Comparison of ENCODE assay signal across 15 mouse cellular contexts in the genomic region with DNA sequence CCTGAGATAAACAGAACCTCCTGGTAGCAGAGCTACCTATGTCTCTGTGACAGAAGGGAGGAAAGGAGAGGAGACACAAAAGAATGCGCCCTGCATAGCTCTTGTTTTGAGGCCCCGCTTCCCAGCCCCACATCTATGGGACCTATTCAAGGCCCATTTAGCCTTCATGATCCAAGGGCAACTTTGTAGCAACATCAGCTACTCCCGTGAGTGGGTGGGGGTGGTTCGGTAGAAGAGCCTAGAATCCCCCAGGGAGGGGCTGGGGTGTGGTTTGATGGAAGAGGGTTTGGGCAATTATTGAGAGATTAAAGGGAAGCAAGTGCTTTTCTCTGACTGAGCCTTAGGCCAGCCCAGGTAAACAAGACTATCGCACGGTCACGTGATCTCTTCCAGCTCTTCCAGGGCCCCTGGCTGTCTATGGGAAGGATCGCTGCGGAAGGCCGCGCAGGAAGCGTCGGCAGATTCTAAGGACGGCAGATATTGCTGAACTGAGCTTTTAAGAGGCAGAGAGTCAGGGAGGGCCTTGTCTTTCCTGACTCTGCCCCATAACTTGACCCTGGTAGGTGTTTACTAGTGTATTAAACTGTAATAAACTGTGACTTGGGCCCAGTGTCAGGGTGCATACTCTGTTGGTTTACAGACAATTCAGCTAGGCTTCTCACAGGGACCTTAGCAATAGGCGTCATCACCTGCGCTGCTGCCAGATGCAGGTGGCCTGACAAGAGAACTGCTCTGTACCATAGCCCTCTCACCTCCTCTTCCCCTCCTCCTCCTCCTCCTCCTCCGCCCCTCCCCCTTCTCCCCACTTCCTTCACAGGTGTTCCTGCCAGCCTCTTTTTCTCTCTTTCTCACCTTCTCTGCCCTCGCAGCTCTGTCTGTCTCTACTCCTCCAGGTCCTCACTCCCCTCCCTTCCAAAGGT. TPM values are rescaled to one million over a fixed set of nuclear protein-coding genes. Genes with fewer than 3 reads are reported as not detected.
DNase-seq lines count a peak whose midpoint lies in the region; ATAC-seq and TF ChIP-seq lines count a peak whose summit lies in the region.
"Had no signal": no experiment of that assay in that cellular context is flagged by ENCODE, and none has a peak within 500 bp of the region (broad histone marks: within the 10 kb centered on the region; RNA-seq: fewer than 3 reads in every experiment).

No protein-coding gene starts in this region.

- peak overlapping the region; percentile 29; the same call in 1 of the 2 replicates for H3K4me3 ChIP-seq in heart, embryonic 10.5 days
- no peak overlapping the region for H3K4me3 ChIP-seq in lung, postnatal 0 days (ENCODE audit: low read depth, low read length)
- H3K4me3 ChIP-seq: forebrain, embryonic 15.5 days; myocyte had no signal

- H3K36me3 ChIP-seq in heart, embryonic 10.5 days = no peaks in the 10 kb centered on the region
- no peaks in the 10 kb centered on the region for H3K36me3 ChIP-seq in lung, postnatal 0 days (ENCODE audit: insufficient read depth, low read length)
- H3K36me3 ChIP-seq: forebrain, embryonic 15.5 days had no signal

- no peak overlapping the region for H3K4me2 ChIP-seq in lung, postnatal 0 days (replicated peaks; ENCODE audit: low read depth, low read length)
- H3K4me2 ChIP-seq: forebrain, embryonic 15.5 days had no signal

- ATAC-seq in lung, postnatal 0 days = 0 out of 2 replicates have a peak, but pooled peaks have one; percentile 26
- ATAC-seq: forebrain, embryonic 15.5 days had no signal

- no peak for DNase-seq in heart, embryonic 10.5 days (ENCODE audit: low spot score)
- no peak for DNase-seq in heart, adult 9 months (ENCODE audit: low spot score in 2 of 2)
- DNase-seq in lung, postnatal 0 days (ENCODE audit: low spot score) = no peak
- DNase-seq in lung, adult 18-20 months = no peak
- peak; percentile 79 for DNase-seq in testis, postnatal 10 days (ENCODE audit: low spot score)
- no peak for DNase-seq in kidney, postnatal 25 days
- no peak for DNase-seq in left cerebral cortex, adult 9 months (ENCODE audit: low spot score in 2 of 2)
- DNase-seq in layer of hippocampus, adult 9-10 months (ENCODE audit: low spot score) = no peak
- DNase-seq: adrenal gland, adult 2 months; cerebellum, adult 9-11 months; lung, adult 2 months; spleen, adult 18-20 months had no signal

- no peaks in the 10 kb centered on the region for H3K27me3 ChIP-seq in heart, embryonic 10.5 days (ENCODE audit: insufficient read depth, poor library complexity, severe bottlenecking)
- no peaks in the 10 kb centered on the region for H3K27me3 ChIP-seq in lung, postnatal 0 days (replicated peaks; ENCODE audit: insufficient read depth, low read length)
- H3K27me3 ChIP-seq: forebrain, embryonic 15.5 days had no signal

- WGBS in heart, embryonic 10.5 days = 37% methylated on average over 18 of the region's 18 CpGs
- 34% methylated on average over 18 of the region's 18 CpGs for WGBS in lung, postnatal 0 days

- TF ChIP-seq EP300 in lung, postnatal 0 days (IDR thresholded peaks at IDR 0.05) = no peak

- H3K27ac ChIP-seq in heart, embryonic 10.5 days = no peak overlapping the region
- H3K27ac ChIP-seq in lung, postnatal 0 days (ENCODE audit: low read length) = no peak overlapping the region
- H3K27ac ChIP-seq: forebrain, embryonic 15.5 days had no signal

- no peak for TF ChIP-seq CTCF in lung, postnatal 0 days (IDR thresholded peaks at IDR 0.05)

- peaks cover 20% of the 10 kb centered on the region for H3K4me1 ChIP-seq in heart, embryonic 10.5 days
- no peaks in the 10 kb centered on the region for H3K4me1 ChIP-seq in lung, postnatal 0 days (ENCODE audit: insufficient read depth, low read depth, low read length)
- H3K4me1 ChIP-seq: forebrain, embryonic 15.5 days had no signal

- H3K9ac ChIP-seq in lung, postnatal 0 days (replicated peaks; ENCODE audit: low read depth) = no peak overlapping the region
- H3K9ac ChIP-seq: forebrain, embryonic 15.5 days had no signal

- H3K9me3 ChIP-seq in heart, embryonic 10.5 days = no peaks in the 10 kb centered on the region
- no peaks in the 10 kb centered on the region for H3K9me3 ChIP-seq in lung, postnatal 0 days (ENCODE audit: low read length)
- H3K9me3 ChIP-seq: forebrain, embryonic 15.5 days had no signal

RNA-seq across cellular contexts. Expression of a gene that starts 16.1 kb away (rescaled TPM):
- polyA plus RNA-seq in heart, embryonic 10.5 days (2016; fragmentation: Nextera tagmentation; extraction: Ambion mirVana) = not detected in 2 replicates
- polyA plus RNA-seq in lung, postnatal 0 days (2015; fragmentation: Nextera tagmentation; extraction: Ambion mirVana) = not detected in 2 replicates
- polyA plus RNA-seq: forebrain, embryonic 15.5 days; lung, adult 2 months had no signal

RNA-seq across cellular contexts. Expression of a gene that starts 17.9 kb away (rescaled TPM):
- not detected in 2 replicates for polyA plus RNA-seq in heart, embryonic 10.5 days (2016; fragmentation: Nextera tagmentation; extraction: Ambion mirVana)
- 0.13 and 0.18 TPM in 2 replicates for polyA plus RNA-seq in lung, postnatal 0 days (2015; fragmentation: Nextera tagmentation; extraction: Ambion mirVana)
- polyA plus RNA-seq: adrenal gland, adult 2 months; forebrain, embryonic 15.5 days had no signal

RNA-seq across cellular contexts. Expression of a gene that starts 22.4 kb away (rescaled TPM):
- polyA plus RNA-seq in heart, embryonic 10.5 days (2016; fragmentation: Nextera tagmentation; extraction: Ambion mirVana) = 0.25 and 0.49 TPM in 2 replicates
- 0.19 and 0.32 TPM in 2 replicates for polyA plus RNA-seq in lung, postnatal 0 days (2015; fragmentation: Nextera tagmentation; extraction: Ambion mirVana)
- polyA plus RNA-seq: C2C12; forebrain, embryonic 15.5 days; myocyte had no signal

RNA-seq across cellular contexts. Expression of a gene that starts 28.1 kb away (rescaled TPM):
- 17.6 and 20.5 TPM in 2 replicates for polyA plus RNA-seq in heart, embryonic 10.5 days (2016; fragmentation: Nextera tagmentation; extraction: Ambion mirVana)
- 43.3 and 49.0 TPM in 2 replicates for polyA plus RNA-seq in lung, postnatal 0 days (2015; fragmentation: Nextera tagmentation; extraction: Ambion mirVana)
- polyA plus RNA-seq: C2C12 had no signal

RNA-seq across cellular contexts. Expression of a gene that starts 29.3 kb away (rescaled TPM):
- 76.7 and 80.8 TPM in 2 replicates for polyA plus RNA-seq in heart, embryonic 10.5 days (2016; fragmentation: Nextera tagmentation; extraction: Ambion mirVana)
- 29.4 and 39.8 TPM in 2 replicates for polyA plus RNA-seq in lung, postnatal 0 days (2015; fragmentation: Nextera tagmentation; extraction: Ambion mirVana)
